Mouse (Mus musculus) cerebral cortex, adult 2 months (tissue): ENCODE data around the gene Dand5.

Experiments used
- WGBS: fragments of 180-500 bp; shearing (Covaris S2); methylation state at CpG from one replicate; pipeline ENCODE4 v1.1.7; 2018; 5-methylcytosine and 5-hydroxymethylcytosine counted together

Dand5 gene

DNA sequence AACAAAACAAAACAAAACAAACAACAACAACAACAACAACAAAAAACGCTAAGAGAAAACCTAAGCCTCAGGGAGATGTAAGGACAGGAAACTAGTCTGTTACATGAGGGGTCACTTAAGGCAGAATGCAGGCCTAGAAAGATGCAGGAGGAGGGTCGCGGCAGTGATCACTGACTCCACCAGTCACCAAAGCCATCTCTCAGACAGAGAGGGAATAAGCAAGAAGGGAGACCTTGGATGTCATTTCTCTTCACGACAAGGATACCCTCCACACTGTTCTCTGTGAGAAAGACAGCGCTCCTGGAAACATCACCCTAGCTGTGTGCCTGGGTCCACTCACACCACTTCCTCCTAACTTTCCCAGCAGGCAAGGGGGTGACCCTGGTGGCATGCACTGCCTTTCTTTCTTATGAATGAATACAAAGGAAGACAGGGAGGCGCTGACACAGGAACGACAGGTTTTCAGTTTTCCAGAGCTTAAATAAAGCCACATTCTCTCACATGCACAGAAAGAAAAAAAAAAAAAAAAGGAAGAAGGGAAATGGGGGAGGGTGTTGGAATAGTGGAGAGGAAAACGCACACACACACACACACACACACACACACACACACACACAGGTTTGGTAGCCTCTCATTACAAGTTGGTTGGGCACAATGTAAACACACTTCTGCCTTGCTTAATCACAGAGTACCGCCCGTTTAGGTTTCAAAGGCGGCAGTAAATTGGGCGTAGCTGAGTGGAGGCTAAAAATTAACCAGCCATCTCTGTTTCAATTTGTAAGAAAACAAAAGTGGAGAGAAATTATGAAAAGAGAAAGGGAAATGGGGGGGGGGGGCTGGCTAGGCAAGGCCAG, 52.3 kb downstream of the Dand5 start:
- 32% methylated on average over 12 of the region's 12 CpGs for WGBS

DNA sequence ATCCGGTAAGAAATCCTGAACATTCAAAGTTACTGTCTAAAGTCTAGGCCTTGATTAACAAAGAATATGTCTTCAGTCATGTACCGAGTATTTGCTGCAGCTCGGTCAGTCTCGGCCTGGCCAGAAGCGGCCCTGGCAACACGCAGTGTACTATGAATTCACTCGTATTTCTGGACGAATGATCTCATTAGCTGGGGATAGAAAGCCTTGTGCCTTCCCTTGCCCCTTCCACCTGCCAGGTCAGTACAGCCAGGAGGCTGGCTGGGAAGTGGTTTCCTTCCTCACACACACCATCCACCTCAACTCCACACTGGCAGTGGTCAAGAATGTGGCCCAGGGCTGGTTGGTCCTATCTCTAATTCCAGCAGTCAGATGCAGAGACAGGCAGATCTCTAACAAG, 53.3 kb downstream of the Dand5 start:
- 44% methylated on average over 8 of the region's 8 CpGs for WGBS

DNA sequence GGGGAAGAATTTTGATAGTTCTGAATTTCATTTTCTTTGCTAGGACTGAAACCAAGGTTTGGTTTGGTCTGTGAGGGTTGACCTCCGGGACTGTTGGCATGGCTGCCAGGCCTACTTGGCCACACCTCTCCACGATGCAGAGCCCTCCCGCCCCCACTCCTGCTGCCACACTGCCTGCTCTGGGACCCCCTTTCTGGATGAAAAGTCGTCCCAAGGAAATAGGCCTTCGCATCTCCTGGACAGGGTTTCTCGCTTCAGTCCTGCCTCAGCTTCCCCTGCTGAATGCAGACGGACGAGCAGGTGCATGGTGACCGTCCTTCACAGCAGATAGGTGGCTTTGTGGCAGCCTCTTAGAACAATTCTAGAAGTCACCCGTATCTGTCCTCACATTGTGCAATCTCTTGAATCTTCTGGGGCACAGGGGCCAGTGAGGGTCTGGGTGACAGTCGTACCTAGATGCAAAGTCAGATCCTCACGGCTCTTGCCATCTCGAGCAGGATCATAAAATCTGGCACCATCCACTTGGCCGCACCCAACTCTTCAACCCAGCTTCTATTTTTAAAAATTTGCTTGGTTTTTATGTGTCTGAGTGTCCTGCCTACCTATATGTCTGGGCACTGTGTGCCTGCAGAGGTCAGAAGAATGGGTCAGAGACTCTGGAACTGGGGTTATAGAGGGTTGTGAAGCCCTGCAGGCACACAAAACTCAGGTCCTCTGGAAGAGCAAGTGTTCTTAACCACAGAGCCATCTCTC, 54.1 kb downstream of the Dand5 start:
- WGBS: 55% methylated on average over 14 of the region's 14 CpGs

DNA sequence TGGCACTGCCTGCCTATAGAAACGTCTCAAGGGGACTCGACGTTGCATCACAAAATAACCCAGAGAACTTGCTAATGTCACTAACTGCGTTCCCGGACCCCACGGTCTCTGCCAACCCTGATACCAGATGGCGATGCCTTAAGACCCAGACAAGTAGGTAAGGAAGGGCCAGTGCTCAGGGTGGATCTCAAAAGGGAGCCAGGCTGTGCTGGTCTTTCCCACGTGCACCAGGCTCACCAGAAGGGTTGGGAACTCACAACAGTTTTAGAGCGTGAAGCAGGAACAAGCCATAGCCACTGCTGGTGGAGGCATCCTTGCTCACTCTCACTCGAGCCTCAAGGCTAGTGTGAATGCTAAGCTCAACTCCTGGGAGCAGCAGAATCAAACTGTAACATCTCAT, 55.4 kb downstream of the Dand5 start:
- WGBS: 48% methylated on average over 10 of the region's 10 CpGs

DNA sequence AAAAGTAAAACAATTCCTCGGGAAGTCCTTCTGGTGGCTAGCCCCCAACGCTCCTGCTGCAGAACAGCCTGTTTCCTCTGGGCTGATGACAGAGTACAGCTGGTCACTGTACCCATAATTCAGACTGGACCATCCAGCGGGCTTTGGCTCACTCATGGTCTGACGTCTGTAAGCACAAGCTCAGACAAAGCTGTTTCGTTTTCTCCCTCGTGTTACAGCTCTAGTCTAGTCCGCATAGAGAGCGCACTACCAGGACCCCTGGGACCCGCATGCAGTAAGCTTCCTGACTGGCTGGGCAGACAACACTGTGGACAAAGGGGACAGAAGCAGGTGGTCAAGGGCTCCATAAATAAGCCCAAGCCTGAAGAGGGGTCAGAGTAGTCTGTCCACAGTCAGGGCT, 56.2 kb downstream of the Dand5 start:
- WGBS: 26% methylated on average over 9 of the region's 9 CpGs

DNA sequence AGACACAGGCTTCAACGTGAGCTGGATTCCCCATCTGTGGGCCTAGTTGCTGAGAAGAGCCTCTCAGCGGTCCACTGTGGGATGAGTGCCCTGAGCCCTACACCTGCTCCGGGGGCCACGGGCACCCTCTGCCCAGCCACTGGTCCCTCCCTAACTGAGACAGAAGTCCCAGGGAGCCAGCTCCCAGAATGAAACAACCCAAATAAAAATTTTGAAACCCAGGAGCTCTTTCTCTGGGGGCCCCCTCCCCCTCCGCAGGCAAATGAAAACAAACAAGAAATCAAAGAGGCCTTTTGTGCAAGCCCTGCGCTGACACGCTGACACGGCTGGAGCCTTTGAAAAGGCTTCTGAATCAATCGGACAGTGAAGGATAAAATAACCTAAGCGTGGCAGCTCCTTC, 57.0 kb downstream of the Dand5 start:
- 21% methylated on average over 10 of the region's 10 CpGs for WGBS
